8 mouse cellular contexts compared by ENCODE assay signal in genomic region chr12:86918983-86919722, GRCm38 (mm10). TPM values are rescaled to one million over a fixed set of nuclear protein-coding genes. Genes with fewer than 3 reads are reported as not detected.
DNase-seq lines count a peak whose midpoint lies in the region; ATAC-seq and TF ChIP-seq lines count a peak whose summit lies in the region.

No protein-coding gene starts in this region.

- H3K9me3 ChIP-seq in heart, embryonic 13.5 days: no peaks in the 10 kb centered on the region
- H3K9me3 ChIP-seq in hindbrain, postnatal 0 days (ENCODE audit: low read length): no peaks in the 10 kb centered on the region
- H3K9me3 ChIP-seq in midbrain, embryonic 14.5 days (ENCODE audit: control insufficient read depth, low read length): no peaks in the 10 kb centered on the region

- 0 out of 2 replicates have a peak overlapping the region, but pooled peaks have one; percentile 0 for H3K27ac ChIP-seq in heart, embryonic 13.5 days (replicated peaks)
- peak overlapping the region; percentile 83 for H3K27ac ChIP-seq in hindbrain, postnatal 0 days
- peak overlapping the region; percentile 89 for H3K27ac ChIP-seq in midbrain, embryonic 14.5 days (replicated peaks; ENCODE audit: low read depth, low read length)

- no peak for DNase-seq in heart, postnatal 4 days
- DNase-seq in R1 (ENCODE audit: low read depth, low spot score): peak; percentile 68
- peak; percentile 43 for DNase-seq in hindbrain, postnatal 0 days (ENCODE audit: low spot score)
- no peak for DNase-seq in midbrain, embryonic 14.5 days
- no peak for DNase-seq in layer of hippocampus, adult 9-10 months (ENCODE audit: low spot score)
- DNase-seq in heart, adult 9 months (ENCODE audit: low spot score in 2 of 2): no peak

- TF ChIP-seq CTCF in hindbrain, postnatal 0 days (IDR thresholded peaks at IDR 0.05; ENCODE audit: low read depth): no peak

- no peaks in the 10 kb centered on the region for H3K36me3 ChIP-seq in heart, embryonic 13.5 days
- H3K36me3 ChIP-seq in hindbrain, postnatal 0 days (ENCODE audit: insufficient read depth, low read length): no peaks in the 10 kb centered on the region
- no peaks in the 10 kb centered on the region for H3K36me3 ChIP-seq in midbrain, embryonic 14.5 days (ENCODE audit: control insufficient read depth, insufficient read depth, low read length)

- no peak for ATAC-seq in heart, embryonic 13.5 days (ENCODE audit: extremely low read depth, insufficient number of reproducible peaks, low FRiP score, low TSS enrichment)
- 0 out of 2 replicates have a peak, but pooled peaks have one; percentile 39 for ATAC-seq in hindbrain, postnatal 0 days
- ATAC-seq in midbrain, embryonic 14.5 days (ENCODE audit: low FRiP score, low TSS enrichment): no peak
- ATAC-seq in granulocyte monocyte progenitor cell, adult 5-6 weeks (replicated peaks; ENCODE audit: poor library complexity, severe bottlenecking): no peak

- H3K4me1 ChIP-seq in heart, embryonic 13.5 days: peaks cover 35% of the 10 kb centered on the region
- H3K4me1 ChIP-seq in hindbrain, postnatal 0 days (ENCODE audit: insufficient read depth, low read length): peaks cover 28% of the 10 kb centered on the region
- peaks cover 34% of the 10 kb centered on the region for H3K4me1 ChIP-seq in midbrain, embryonic 14.5 days (ENCODE audit: control insufficient read depth, insufficient read depth, low read length)

- H3K9ac ChIP-seq in heart, embryonic 13.5 days: peak overlapping the region; percentile 47; the same call in 1 of the 2 replicates
- H3K9ac ChIP-seq in hindbrain, postnatal 0 days (replicated peaks; ENCODE audit: low read length): no peak overlapping the region
- 0 out of 2 replicates have a peak overlapping the region, but pooled peaks have one; percentile 34 for H3K9ac ChIP-seq in midbrain, embryonic 14.5 days (replicated peaks; ENCODE audit: low read length)

- no peak overlapping the region for H3K4me3 ChIP-seq in heart, embryonic 13.5 days
- H3K4me3 ChIP-seq in hindbrain, postnatal 0 days (ENCODE audit: low read length): no peak overlapping the region
- H3K4me3 ChIP-seq in midbrain, embryonic 14.5 days (replicated peaks; ENCODE audit: low read depth, low read length): no peak overlapping the region

- WGBS in heart, embryonic 13.5 days: 73% methylated on average over 17 of the region's 17 CpGs
- WGBS in hindbrain, postnatal 0 days: 62% methylated on average over 17 of the region's 17 CpGs
- 71% methylated on average over 17 of the region's 17 CpGs for WGBS in midbrain, embryonic 14.5 days

- no peak overlapping the region for H3K4me2 ChIP-seq in heart, embryonic 13.5 days
- H3K4me2 ChIP-seq in hindbrain, postnatal 0 days (ENCODE audit: low read depth, low read length): no peak overlapping the region
- no peak overlapping the region for H3K4me2 ChIP-seq in midbrain, embryonic 14.5 days (ENCODE audit: low read length)

- H3K27me3 ChIP-seq in heart, embryonic 13.5 days (replicated peaks): no peaks in the 10 kb centered on the region
- no peaks in the 10 kb centered on the region for H3K27me3 ChIP-seq in hindbrain, postnatal 0 days (ENCODE audit: insufficient read depth, low read length)
- no peaks in the 10 kb centered on the region for H3K27me3 ChIP-seq in midbrain, embryonic 14.5 days (ENCODE audit: control insufficient read depth, insufficient read depth, low read length)

RNA-seq across cellular contexts. Expression of gene Cipc, which starts 27.7 kb away (rescaled TPM):
- polyA plus RNA-seq in heart, embryonic 13.5 days (2015; fragmentation: Nextera tagmentation; extraction: Ambion mirVana): 18.4 and 21.3 TPM in 2 replicates
- total RNA-seq in heart, postnatal 4 days (2021): 10 to 100 TPM; 34.1 to 39.3 TPM
- 51.1 and 55.6 TPM in 2 replicates for total RNA-seq in hindbrain, postnatal 0 days (2014; rRNA removed)
- 27.6 and 29.6 TPM in 2 replicates for polyA plus RNA-seq in hindbrain, postnatal 0 days (2015; fragmentation: Nextera tagmentation; extraction: Ambion mirVana)
- 42.5 and 61.0 TPM in 2 replicates for polyA plus RNA-seq in midbrain, embryonic 14.5 days (2014; fragmentation: Nextera tagmentation; extraction: Ambion mirVana)
- total RNA-seq in granulocyte monocyte progenitor cell, adult 5-6 weeks (2014; fragmentation: Nextera tagmentation): 23.5 and 32.3 TPM in 2 replicates
- total RNA-seq in granulocyte monocyte progenitor cell, adult 5-6 weeks (2017): 18.5 and 19.9 TPM in 2 replicates

RNA-seq across cellular contexts. Expression of gene Irf2bpl, which starts 34.6 kb away (rescaled TPM):
- polyA plus RNA-seq in heart, embryonic 13.5 days (2015; fragmentation: Nextera tagmentation; extraction: Ambion mirVana): 32.7 and 34.1 TPM in 2 replicates
- total RNA-seq in heart, postnatal 4 days (2021): 10 to 100 TPM; 85.8 to 86.2 TPM
- total RNA-seq in hindbrain, postnatal 0 days (2014; rRNA removed): 146 and 159 TPM in 2 replicates
- polyA plus RNA-seq in hindbrain, postnatal 0 days (2015; fragmentation: Nextera tagmentation; extraction: Ambion mirVana): 59.4 and 66.9 TPM in 2 replicates
- polyA plus RNA-seq in midbrain, embryonic 14.5 days (2014; fragmentation: Nextera tagmentation; extraction: Ambion mirVana): 71.6 and 80.2 TPM in 2 replicates
- 1.2 and 1.8 TPM in 2 replicates for total RNA-seq in granulocyte monocyte progenitor cell, adult 5-6 weeks (2014; fragmentation: Nextera tagmentation)
- total RNA-seq in granulocyte monocyte progenitor cell, adult 5-6 weeks (2017): 0.15 and 0.78 TPM in 2 replicates

Comparison
In these comparisons a context has a peak if more than half of its experiments do, and no peak if none do; other contexts are left out.
1. H3K27ac ChIP-seq: peak in every context shown above with its lines; median percentile 89 in midbrain, embryonic 14.5 days; 83 in hindbrain, postnatal 0 days; 0 in heart, embryonic 13.5 days.
2. DNase-seq: peak in R1 (single experiment) and hindbrain, postnatal 0 days (single experiment); none in heart, postnatal 4 days (single experiment), midbrain, embryonic 14.5 days (single experiment), layer of hippocampus, adult 9-10 months (single experiment) and heart, adult 9 months (0 of 2).
3. RNA of gene Irf2bpl, which starts 34.6 kb away (total RNA-seq): 146 to 159 TPM in hindbrain, postnatal 0 days and 85.8 to 86.2 TPM in heart, postnatal 4 days; 0.15 to 1.8 TPM in granulocyte monocyte progenitor cell, adult 5-6 weeks; every median in the first group is over 10 times any median in the second.